Mouse (Mus musculus) macrophage (primary cell): ENCODE results near the gene Hmga1b. TPM values are rescaled to one million over a fixed set of nuclear protein-coding genes. Genes with fewer than 3 reads are reported as not detected.
A peak's percentile ranks its signal among the peaks of the same experiment; 100 is the strongest.
"Not testable (repeated sequence)": the region's sequence is repeated elsewhere in the genome, so short reads cannot be mapped to it uniquely, and the experiment has no call there.

Experiments
- H3K27ac ChIP-seq: fragments of 350-480 bp; formaldehyde crosslinking; 2 replicates; pipeline ENCODE4 v1.9.0; 2021
- H3K36me3 ChIP-seq: fragments of 350-480 bp; formaldehyde crosslinking; 2 replicates; pipeline ENCODE4 v1.9.0; 2021; ENCODE audit errors: inconsistent target
- H3K4me3 ChIP-seq: fragments of 350-480 bp; formaldehyde crosslinking; 2 replicates; pipeline ENCODE4 v1.9.0; 2021; ENCODE audit errors: inconsistent target
- H3K79me2 ChIP-seq: fragments of 350-480 bp; formaldehyde crosslinking; 2 replicates; pipeline ENCODE4 v1.9.0; 2021; ENCODE audit errors: inconsistent target
- WGBS: methylation state at CpG from one replicate; pipeline ENCODE4 v1.1.7; 2026; ENCODE audit warnings: inconsistent platforms; ENCODE audit not compliant: missing documents; 5-methylcytosine and 5-hydroxymethylcytosine counted together
- polyA plus RNA-seq: library from polyadenylated mRNA; stranded (reverse); fragments of 250-400 nt; gene quantifications from 3 replicates; pipeline ENCODE4 v1.2.4, GENCODE M21; 2018; ENCODE audit warnings: inconsistent platforms
- total RNA-seq, 78 experiments: library from RNA; depleted of rRNA; stranded (reverse); fragments of 250-400 nt; gene quantifications; 1 replicate in 9 of 78; 2 replicates in 24 of 78; 3 replicates in 43 of 78; 4 replicates in 2 of 78; pipeline ENCODE4 v1.2.4; 2018; ENCODE audit warnings: inconsistent platforms in 56 of 78

Gene Hmga1b
- 1 to 10 TPM in 22 of 26 experiments, under 1 TPM in 3, not detected in 1; 0.63 to 5.3 (median 2.2) TPM for total RNA-seq (2018; cell fraction: chromatin; rRNA removed)
- total RNA-seq (2018; cell fraction: cytosol; rRNA removed): 10 to 100 TPM in 2 of 26 experiments, 1 to 10 TPM in 24; 2.5 to 11.0 (median 5.0) TPM
- total RNA-seq (2018; cell fraction: nucleus; rRNA removed): 1 to 10 TPM in 20 of 26 experiments, under 1 TPM in 4, not detected in 2; 0.52 to 4.2 (median 1.6) TPM
- polyA plus RNA-seq: 3.8 to 12.6 TPM (median 5.1 TPM) in 3 replicates

GRCm38 (mm10) chr11:120762672-120763041, at the start of gene Hmga1b:
Gene Hmga1b, plus strand, starts transcription at chr11:120762794.
- H3K4me3 ChIP-seq, H3K27ac ChIP-seq, H3K79me2 ChIP-seq, H3K36me3 ChIP-seq: not testable (repeated sequence)
- 29% methylated on average over 12 of the region's 14 CpGs for WGBS

GRCm38 (mm10) chr11:120713580-120714518, 48.7 kb upstream of the Hmga1b start, which contains the start of the genes Cenpx and Lrrc45:
Gene Cenpx, minus strand, starts transcription at chr11:120713738.
Gene Lrrc45, plus strand, starts transcription at chr11:120713925.
- Histone ChIP-seq H3K36me3 (peaks cover 29% of the 10 kb centered on the region), H3K79me2 (no peaks in the 10 kb centered on the region), H3K27ac (peak within 1 kb of the TSS; percentile 38), H3K4me3 (peak within 1 kb of the TSS; percentile 71)
- WGBS: 1% methylated on average over 53 of the region's 53 CpGs

GRCm38 (mm10) chr11:120714546-120714945, 48.0 kb upstream of the Hmga1b start:
- 57% methylated on average over 10 of the region's 10 CpGs for WGBS
- H3K79me2 ChIP-seq: no peaks in the 10 kb centered on the region

GRCm38 (mm10) chr11:120715131-120715530, 47.5 kb upstream of the Hmga1b start:
- Histone ChIP-seq H3K36me3 (peaks cover 31% of the 10 kb centered on the region), H3K27ac (no peak overlapping the region), H3K79me2 (no peaks in the 10 kb centered on the region), H3K4me3 (no peak overlapping the region)
- WGBS: 91% methylated on average over 9 of the region's 9 CpGs

More at GRCm38 (mm10) chr11:120714546-120714945, 48.0 kb upstream of the Hmga1b start:
- H3K27ac ChIP-seq: no peak overlapping the region
- H3K4me3 ChIP-seq: peak overlapping the region; percentile 71
- peaks cover 33% of the 10 kb centered on the region for H3K36me3 ChIP-seq

GRCm38 (mm10) chr11:120719242-120719641, 43.4 kb upstream of the Hmga1b start:
- no peaks in the 10 kb centered on the region for H3K79me2 ChIP-seq
- H3K36me3 ChIP-seq: peaks cover 25% of the 10 kb centered on the region; the same call in 1 of the 2 replicates
- no peak overlapping the region for H3K4me3 ChIP-seq
- H3K27ac ChIP-seq: no peak overlapping the region
- WGBS: 98% methylated on average over 9 of the region's 9 CpGs

- H3K36me3 ChIP-seq: peaks cover 25% of the 10 kb centered on the region; the same call in 1 of the 2 replicates
- no peaks in the 10 kb centered on the region for H3K79me2 ChIP-seq
- 88% methylated on average over 13 of the region's 13 CpGs for WGBS
- no peak overlapping the region for H3K27ac ChIP-seq
- H3K4me3 ChIP-seq: no peak overlapping the region
These were observed 42.7 kb upstream of the Hmga1b start for GRCm38 (mm10) chr11:120719841-120720376.

- 12% methylated on average over 17 of the region's 17 CpGs for WGBS
- no peak overlapping the region for H3K4me3 ChIP-seq
- H3K79me2 ChIP-seq: no peaks in the 10 kb centered on the region
- no peak overlapping the region for H3K27ac ChIP-seq
- peaks cover 29% of the 10 kb centered on the region for H3K36me3 ChIP-seq
These were observed 42.1 kb upstream of the Hmga1b start for GRCm38 (mm10) chr11:120720450-120720849.

GRCm38 (mm10) chr11:120721124-120722066, 41.2 kb upstream of the Hmga1b start, which contains the start of gene Rac3:
Gene Rac3, plus strand, starts transcription at chr11:120721470.
- peaks cover 34% of the 10 kb centered on the region for H3K36me3 ChIP-seq
- no peak within 1 kb of the TSS for H3K27ac ChIP-seq
- 2% methylated on average over 80 of the region's 90 CpGs for WGBS
- H3K4me3 ChIP-seq: no peak within 1 kb of the TSS
- no peaks in the 10 kb centered on the region for H3K79me2 ChIP-seq

GRCm38 (mm10) chr11:120722067-120722630, 40.4 kb upstream of the Hmga1b start:
- no peak overlapping the region for H3K27ac ChIP-seq
- peaks cover 31% of the 10 kb centered on the region for H3K36me3 ChIP-seq
- H3K79me2 ChIP-seq: no peaks in the 10 kb centered on the region
- H3K4me3 ChIP-seq: no peak overlapping the region
- WGBS: 28% methylated on average over 21 of the region's 21 CpGs

GRCm38 (mm10) chr11:120722761-120723382, 39.7 kb upstream of the Hmga1b start:
- Histone ChIP-seq H3K79me2 (no peaks in the 10 kb centered on the region), H3K36me3 (peaks cover 23% of the 10 kb centered on the region), H3K27ac (no peak overlapping the region), H3K4me3 (no peak overlapping the region)
- 95% methylated on average over 10 of the region's 11 CpGs for WGBS

GRCm38 (mm10) chr11:120723509-120723908, 39.1 kb upstream of the Hmga1b start:
- no peak overlapping the region for H3K27ac ChIP-seq
- H3K4me3 ChIP-seq: no peak overlapping the region
- H3K79me2 ChIP-seq: no peaks in the 10 kb centered on the region
- WGBS: 96% methylated on average over 7 of the region's 7 CpGs
- H3K36me3 ChIP-seq: peaks cover 17% of the 10 kb centered on the region

GRCm38 (mm10) chr11:120726243-120727168, 36.1 kb upstream of the Hmga1b start:
- WGBS: 28% methylated on average over 34 of the region's 36 CpGs
- H3K36me3 ChIP-seq: peaks cover 9% of the 10 kb centered on the region
- no peaks in the 10 kb centered on the region for H3K79me2 ChIP-seq
- peak overlapping the region; percentile 31; the same call in 1 of the 2 replicates for H3K27ac ChIP-seq
- peak overlapping the region; percentile 50 for H3K4me3 ChIP-seq
